Mouse (Mus musculus) CH12.LX (cell line): ENCODE results near the gene Ift46. TPM values are rescaled to one million over a fixed set of nuclear protein-coding genes. Genes with fewer than 3 reads are reported as not detected.
A peak's percentile ranks its signal among the peaks of the same experiment; 100 is the strongest.

Source experiments
- DNase-seq: peaks from one replicate; pipeline ENCODE4 v3.0.0-alpha.2; 2013; ENCODE audit errors: extremely low read depth
- H3K27ac ChIP-seq: 2 replicates; pipeline ENCODE4 v1.5.1; 2012; ENCODE audit warnings: low read depth, mild to moderate bottlenecking, control low read depth, moderate library complexity; ENCODE audit not compliant: insufficient read depth
- H3K27me3 ChIP-seq: replicated peaks from 2 replicates; pipeline ENCODE3; 2012; ENCODE audit warnings: inconsistent platforms
- H3K36me3 ChIP-seq, 2 experiments: replicated peaks in 1 of 2; 2 replicates each; pipeline versions ENCODE3 to v1.6.1; 2012; ENCODE audit warnings: inconsistent platforms in 1 of 2, low read length in 1 of 2, mild to moderate bottlenecking in 1 of 2, mixed read lengths in 1 of 2, moderate library complexity in 1 of 2; ENCODE audit not compliant: control insufficient read depth in 1 of 2, insufficient read depth in 1 of 2
- H3K4me1 ChIP-seq, 2 experiments: 2 replicates each; pipeline ENCODE4 v1.6.1; 2012; ENCODE audit warnings: inconsistent platforms in 1 of 2, moderate library complexity in 1 of 2; ENCODE audit not compliant: insufficient read depth in 2 of 2, control insufficient read depth in 1 of 2
- H3K4me2 ChIP-seq: 2 replicates; pipeline ENCODE4 v1.6.1; 2012; ENCODE audit warnings: low read depth, mild to moderate bottlenecking, control low read depth; ENCODE audit not compliant: poor library complexity, insufficient read depth, severe bottlenecking
- H3K4me3 ChIP-seq, 3 experiments: fragments of 150-350 bp in 1 of 3; sonication (generic) in 1 of 3; replicated peaks in 1 of 3; 2 replicates each; pipeline versions ENCODE3 to v1.5.1; 2011 to 2012; ENCODE audit warnings: low read depth in 2 of 3, low read length in 2 of 3, mild to moderate bottlenecking in 2 of 3, moderate library complexity in 2 of 3, control low read depth in 1 of 3, improper control_type of control experiment in 1 of 3, inconsistent platforms in 1 of 3, mixed read lengths in 1 of 3; ENCODE audit not compliant: poor library complexity in 1 of 3
- H3K79me2 ChIP-seq: replicated peaks from 2 replicates; pipeline ENCODE4 v1.6.1; 2012; ENCODE audit warnings: mild to moderate bottlenecking, moderate library complexity; ENCODE audit not compliant: control insufficient read depth, poor library complexity, insufficient read depth, severe bottlenecking; ENCODE audit errors: extremely low read depth
- H3K9ac ChIP-seq: 2 replicates; pipeline ENCODE4 v1.6.1; 2012; ENCODE audit warnings: low read depth, mild to moderate bottlenecking, control low read depth, moderate library complexity; ENCODE audit not compliant: insufficient read depth
- H3K9me3 ChIP-seq: replicated peaks from 2 replicates; pipeline ENCODE3; 2012; ENCODE audit warnings: low read length, inconsistent platforms, mixed read lengths
- CHD1 ChIP-seq: IDR thresholded peaks from 2 replicates; pipeline ENCODE4 v1.6.1; 2012; ENCODE audit warnings: low read depth, low read length, improper control_type of control experiment, inconsistent platforms
- CTCF ChIP-seq, 2 experiments: IDR thresholded peaks in 1 of 2; conservative IDR thresholded peaks in 1 of 2; 2 replicates each; pipeline ENCODE4 v1.5.1; 2011 to 2012; ENCODE audit warnings: low read depth in 2 of 2, low read length in 2 of 2, improper control_type of control experiment in 1 of 2, inconsistent platforms in 1 of 2, mild to moderate bottlenecking in 1 of 2, moderate library complexity in 1 of 2
- E2F4 ChIP-seq: IDR thresholded peaks from 2 replicates; pipeline ENCODE4 v1.6.1; 2011; ENCODE audit warnings: low read depth, low read length, improper control_type of control experiment; ENCODE audit not compliant: insufficient replicate concordance
- GABPA ChIP-seq: IDR thresholded peaks from 2 replicates; pipeline ENCODE4 v1.6.1; 2012; ENCODE audit warnings: low read depth, low read length, improper control_type of control experiment, inconsistent platforms; ENCODE audit not compliant: insufficient replicate concordance
- HCFC1 ChIP-seq: IDR thresholded peaks from 2 replicates; pipeline ENCODE4 v1.6.1; 2012; ENCODE audit warnings: low read depth, mild to moderate bottlenecking, inconsistent platforms, low read length, improper control_type of control experiment
- KAT2A ChIP-seq: IDR thresholded peaks from 2 replicates; pipeline ENCODE4 v1.6.1; 2012; ENCODE audit warnings: low read length, improper control_type of control experiment, inconsistent platforms; ENCODE audit not compliant: insufficient replicate concordance
- MAX ChIP-seq: IDR thresholded peaks from 2 replicates; pipeline ENCODE4 v1.6.1; 2011; ENCODE audit warnings: low read length, improper control_type of control experiment
- MAZ ChIP-seq: IDR thresholded peaks from 2 replicates; pipeline ENCODE4 v1.6.1; 2012; ENCODE audit warnings: low read depth, mild to moderate bottlenecking, inconsistent platforms, low read length, improper control_type of control experiment, moderate library complexity
- POLR2AphosphoS2 ChIP-seq: IDR thresholded peaks from 2 replicates; pipeline ENCODE4 v1.6.1; 2011; ENCODE audit warnings: low read depth, low read length, improper control_type of control experiment
- ZC3H11A ChIP-seq: IDR thresholded peaks from 2 replicates; pipeline ENCODE4 v1.6.1; 2012; ENCODE audit warnings: low read depth, mild to moderate bottlenecking, inconsistent platforms, low read length, improper control_type of control experiment
- dilution Hi-C: fragments of 300-500 bp; cut with MboI; formaldehyde crosslinking; loops from 2 replicates; pipeline ENCODE4 v1.14.3; 2020; ENCODE audit warnings: low sequenced_read_pairs; ENCODE audit not compliant: extremely low pct_unique_long_range_greater_than_20kb, extremely low pct_ligation_motif_present
- in situ Hi-C: fragments of 300-500 bp; cut with MboI; formaldehyde crosslinking; loops from 3 replicates; pipeline ENCODE4 v1.14.3; 2019; ENCODE audit warnings: low sequenced_read_pairs, low pct_ligation_motif_present, low pct_unique_long_range_greater_than_20kb, mixed read lengths
- polyA plus RNA-seq: library from polyadenylated mRNA; unstranded; fragments of >175 nt; gene quantifications from 2 replicates; pipeline ENCODE4 v1.2.1, GENCODE M21; 2012; ENCODE audit warnings: low read depth; ENCODE audit not compliant: insufficient read length
- total RNA-seq, 2 experiments: library from RNA; depleted of rRNA; stranded (reverse); fragments of 300-350 nt in 1 of 2; fragments of >200 nt in 1 of 2; gene quantifications; 2 replicates each; pipeline ENCODE4 v1.2.3; 2012 to 2014

Ift46 gene
- total and polyA plus RNA-seq, 3 experiments, result 49.8 to 80.0 (median 57.7) TPM

GRCm38 (mm10) chr9:44801669-44802068 is 34.0 kb downstream of the Ift46 start:
- Histone ChIP-seq H3K9ac (no peak overlapping the region), H3K36me3 (peaks cover 17 to 23% of the 10 kb centered on the region in 2 experiments), H3K79me2 (no peaks in the 10 kb centered on the region), H3K4me3 (no peak overlapping the region), H3K27me3 (peaks cover 6% of the 10 kb centered on the region), H3K27ac (no peak overlapping the region), H3K4me1 (peaks cover 9 to 34% of the 10 kb centered on the region in 2 experiments), H3K9me3 (no peaks in the 10 kb centered on the region), H3K4me2 (no peak overlapping the region)
- in situ Hi-C loops, result no loop called here
- dilution Hi-C loops, result no loop called here
- DNase-seq, result no peak
- TF ChIP-seq E2F4 (no peak), CHD1 (no peak), CTCF (conservative IDR thresholded peaks at IDR 0.05 in 1 of 2, IDR thresholded peaks at IDR 0.05 in 1 of 2; ENCODE audit: low read depth in 2 of 2, low read length in 2 of 2) (no peak)

GRCm38 (mm10) chr9:44802808-44803450 is 35.2 kb downstream of the Ift46 start, which contains the start of gene Ttc36:
Gene Ttc36 (minus strand): TSS chr9:44803072.
- peaks cover 29 to 35% of the 10 kb centered on the region in 2 experiments for H3K36me3 ChIP-seq
- no peak within 1 kb of the TSS for H3K4me2 ChIP-seq
- no peak within 1 kb of the TSS for H3K27ac ChIP-seq
- dilution Hi-C loops (no loop called here), in situ Hi-C loops (no loop called here)
- no peak within 1 kb of the TSS for H3K9ac ChIP-seq
- H3K4me3 ChIP-seq, result no peak within 1 kb of the TSS
- H3K79me2 ChIP-seq, result no peaks in the 10 kb centered on the region
- peaks cover 9 to 34% of the 10 kb centered on the region in 2 experiments for H3K4me1 ChIP-seq
- peaks cover 5% of the 10 kb centered on the region for H3K27me3 ChIP-seq
- DNase-seq, result no peak
- TF ChIP-seq MAX (no peak), POLR2AphosphoS2 (peak; percentile 55; the same call in 1 of the 2 replicates), HCFC1 (no peak), ZC3H11A (no peak), GABPA (no peak), MAZ (no peak)
- no peaks in the 10 kb centered on the region for H3K9me3 ChIP-seq

GRCm38 (mm10) chr9:44804678-44805077 is 37.0 kb downstream of the Ift46 start:
- no peaks in the 10 kb centered on the region for H3K27me3 ChIP-seq
- peaks cover 47 to 53% of the 10 kb centered on the region in 2 experiments for H3K36me3 ChIP-seq
- no peaks in the 10 kb centered on the region for H3K9me3 ChIP-seq
- DNase-seq, result no peak
- no peak overlapping the region for H3K27ac ChIP-seq
- in situ Hi-C loops (no loop called here), dilution Hi-C loops (no loop called here)
- no peak overlapping the region for H3K4me3 ChIP-seq
- no peak overlapping the region for H3K9ac ChIP-seq
- H3K4me2 ChIP-seq, result no peak overlapping the region
- peaks cover 0 to 25% of the 10 kb centered on the region in 2 experiments; a peak in 2 of 4 replicates for H3K4me1 ChIP-seq
- TF ChIP-seq POLR2AphosphoS2 (0 out of 2 replicates have a peak, but pooled peaks have one; percentile 46), KAT2A (no peak)
- H3K79me2 ChIP-seq, result no peaks in the 10 kb centered on the region
